Mouse (Mus musculus) adrenal gland, postnatal 25 days (tissue): Measurements from ENCODE around the gene Erp27. TPM values are rescaled to one million over a fixed set of nuclear protein-coding genes. Genes with fewer than 3 reads are reported as not detected.
A peak's percentile ranks its signal among the peaks of the same experiment; 100 is the strongest.
"Not testable (repeated sequence)": the region's sequence is repeated elsewhere in the genome, so short reads cannot be mapped to it uniquely, and the experiment has no call there.

ENCODE experiments used
- DNase-seq: peaks from one replicate; pipeline ENCODE4 v3.0.0; 2021; ENCODE audit warnings: mixed read lengths
- long read RNA-seq: library from polyadenylated mRNA; stranded (forward); transcript quantifications from one replicate; pipeline ENCODE4 v2.0.0, GENCODE M21; 2021
- total RNA-seq: library from RNA; stranded (reverse); gene quantifications from 2 replicates; pipeline ENCODE4 v1.2.3, GENCODE M21; 2021

Gene Erp27
- total RNA-seq, result not detected in 2 replicates
- long read RNA-seq, result 0 reads

- no peak for DNase-seq
These were observed at the start of gene Erp27 for GRCm38 (mm10) chr6:136922080-136922479. Erp27 (minus strand) TSS chr6:136922180.

GRCm38 (mm10) chr6:136968877-136969276 lies 46.9 kb upstream of the Erp27 start:
- DNase-seq, result not testable (repeated sequence)

- DNase-seq, result no peak
These were observed 45.5 kb upstream of the Erp27 start for GRCm38 (mm10) chr6:136967466-136967865.

DNA sequence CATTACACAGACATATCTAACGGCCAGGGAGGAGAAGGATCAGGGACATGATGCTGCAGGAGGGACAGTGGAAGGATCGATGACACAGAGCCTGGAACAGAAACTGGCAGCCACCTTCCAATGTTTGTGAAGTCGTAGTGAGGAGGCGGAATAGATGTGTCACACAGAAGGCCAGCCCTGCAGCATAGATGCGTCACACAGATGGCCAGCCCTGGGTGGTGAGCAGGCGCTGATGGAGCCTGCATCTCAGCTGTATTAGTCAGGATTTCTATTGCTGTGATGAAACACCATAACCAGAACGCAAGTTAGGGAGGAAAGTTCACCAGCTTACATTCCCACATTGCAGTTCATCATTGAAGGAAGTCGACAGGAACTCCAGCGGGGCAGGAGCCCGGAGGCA lies 43.9 kb upstream of the Erp27 start:
- peak; percentile 20 for DNase-seq

GRCm38 (mm10) chr6:136964609-136965510 lies 42.9 kb upstream of the Erp27 start:
- no peak for DNase-seq

- no peak for DNase-seq
These were observed 41.0 kb upstream of the Erp27 start for GRCm38 (mm10) chr6:136962957-136963356.

DNA sequence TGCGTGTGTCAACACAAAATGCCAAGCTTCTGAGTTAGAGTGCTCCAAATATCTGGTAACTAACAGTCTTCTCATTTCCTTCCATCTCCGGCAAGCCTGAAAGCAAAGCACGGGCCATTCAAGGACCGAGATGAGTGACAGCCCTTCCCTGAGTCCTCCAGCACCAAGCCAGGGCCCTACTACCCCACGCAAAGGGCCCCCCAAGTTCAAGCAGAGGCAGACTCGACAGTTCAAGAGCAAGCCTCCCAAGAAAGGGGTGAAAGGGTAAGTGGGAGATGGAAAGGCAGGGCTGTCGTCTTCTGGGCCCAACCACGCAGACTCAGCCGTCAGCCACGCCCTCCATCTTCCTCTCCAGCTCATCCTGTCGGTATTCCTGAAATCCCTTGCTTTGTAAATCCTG lies 37.2 kb upstream of the Erp27 start:
- no peak for DNase-seq

DNA sequence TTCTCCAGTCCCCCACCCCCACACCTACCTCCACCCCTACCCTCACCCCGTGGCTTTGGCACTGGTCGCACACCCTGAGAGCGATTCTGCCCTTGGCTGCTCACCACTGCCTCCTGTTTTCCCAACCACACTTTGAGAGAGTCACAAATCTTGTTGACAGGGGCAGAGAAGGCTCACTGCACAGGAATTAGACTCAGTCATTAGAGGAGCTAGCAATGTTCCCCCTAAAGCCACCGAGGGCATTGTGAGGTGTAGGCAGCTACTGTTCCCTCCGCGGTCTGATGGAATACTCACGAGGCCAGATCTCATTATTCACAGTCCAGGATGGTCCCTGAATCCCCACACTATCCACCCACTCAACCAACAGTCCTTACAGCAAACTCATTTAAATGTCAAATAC lies 35.1 kb upstream of the Erp27 start:
- DNase-seq, result no peak

- DNase-seq, result no peak
These were observed 33.3 kb upstream of the Erp27 start for GRCm38 (mm10) chr6:136955240-136955639.

GRCm38 (mm10) chr6:136954715-136955114 lies 32.7 kb upstream of the Erp27 start:
- no peak for DNase-seq

DNA sequence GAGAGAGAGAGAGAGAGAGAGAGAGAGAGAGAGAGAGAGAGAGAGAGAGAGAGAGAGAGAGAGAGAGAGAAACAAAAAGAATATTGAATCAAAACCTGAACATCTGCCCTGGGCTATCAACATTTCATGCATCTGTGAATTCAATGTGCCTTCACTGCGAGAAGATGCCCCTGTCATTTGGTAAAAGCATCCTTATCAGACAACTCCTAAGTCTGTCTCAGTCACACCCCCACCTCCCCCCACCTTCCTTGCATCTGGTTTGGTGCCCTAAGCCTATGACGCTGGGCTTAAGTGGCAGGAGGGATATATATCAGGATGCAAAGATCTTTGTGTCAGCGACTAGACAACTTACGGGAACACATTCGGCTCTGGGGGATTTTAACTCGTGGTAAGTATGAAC lies 32.2 kb upstream of the Erp27 start:
- no peak for DNase-seq

- no peak for DNase-seq
These were observed 30.9 kb upstream of the Erp27 start for GRCm38 (mm10) chr6:136952930-136953329.

- no peak for DNase-seq
These were observed 28.2 kb upstream of the Erp27 start for GRCm38 (mm10) chr6:136950171-136950570.

DNA sequence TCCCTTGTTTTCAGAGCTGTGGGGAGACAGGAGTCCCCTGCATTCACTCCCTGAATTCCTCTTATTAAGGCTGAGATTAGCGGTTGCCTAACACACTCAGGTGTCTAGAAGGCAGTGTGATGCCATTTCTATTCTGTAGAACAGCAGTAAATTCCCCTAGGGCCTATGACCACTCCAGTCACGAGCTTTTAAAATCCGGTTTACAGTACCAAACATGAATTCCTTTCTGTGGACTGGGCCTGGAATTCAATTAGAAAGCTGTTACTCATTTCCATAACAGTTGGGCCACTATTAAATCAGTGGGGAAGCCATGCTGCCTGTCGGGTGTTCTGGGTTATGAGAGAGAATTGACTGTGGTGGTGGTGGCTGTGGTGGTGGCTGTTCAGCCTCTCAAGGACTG lies 25.7 kb upstream of the Erp27 start:
- DNase-seq, result no peak

DNA sequence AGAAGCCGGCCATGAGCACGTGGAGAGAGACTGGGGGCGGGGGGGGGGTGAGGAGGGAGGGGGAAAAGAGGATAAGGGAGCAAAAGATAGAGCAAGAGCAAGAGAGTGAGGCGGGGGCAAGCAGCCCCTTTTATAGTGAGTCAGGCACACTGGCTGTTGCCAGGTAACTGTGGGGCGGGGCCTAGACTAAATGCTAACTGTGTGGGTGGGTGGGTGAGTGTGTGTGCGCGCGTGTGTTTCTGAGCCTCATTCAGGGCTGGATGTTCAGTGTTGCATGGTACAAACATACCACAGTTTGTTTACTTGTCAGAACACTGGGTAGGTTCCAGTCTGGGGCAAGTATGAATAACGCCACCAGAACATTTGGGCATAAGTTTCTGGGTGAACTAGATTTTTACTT lies 25.0 kb upstream of the Erp27 start:
- no peak for DNase-seq

GRCm38 (mm10) chr6:136946241-136946640 lies 24.3 kb upstream of the Erp27 start:
- DNase-seq, result no peak

DNA sequence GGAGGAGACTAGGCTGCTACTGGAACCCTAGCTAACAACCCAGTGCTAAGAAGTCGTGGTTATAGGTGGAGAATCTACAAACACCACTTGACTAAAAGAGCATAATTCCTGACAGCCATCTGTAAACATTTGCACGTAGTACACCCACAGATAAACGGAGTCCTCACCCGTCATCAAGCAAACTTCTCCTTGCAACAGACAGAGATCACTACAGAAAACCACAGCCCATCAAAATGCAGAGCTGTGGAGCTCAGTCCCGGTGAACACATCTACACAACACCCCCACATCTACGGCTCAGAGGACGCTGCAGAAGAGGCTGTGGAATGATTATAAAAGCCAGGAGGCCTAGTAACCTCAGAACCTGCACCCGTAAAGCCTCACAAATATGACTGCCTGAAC lies 22.5 kb upstream of the Erp27 start:
- no peak for DNase-seq

- DNase-seq, result no peak
These were observed 21.4 kb upstream of the Erp27 start for GRCm38 (mm10) chr6:136943392-136943791.

DNA sequence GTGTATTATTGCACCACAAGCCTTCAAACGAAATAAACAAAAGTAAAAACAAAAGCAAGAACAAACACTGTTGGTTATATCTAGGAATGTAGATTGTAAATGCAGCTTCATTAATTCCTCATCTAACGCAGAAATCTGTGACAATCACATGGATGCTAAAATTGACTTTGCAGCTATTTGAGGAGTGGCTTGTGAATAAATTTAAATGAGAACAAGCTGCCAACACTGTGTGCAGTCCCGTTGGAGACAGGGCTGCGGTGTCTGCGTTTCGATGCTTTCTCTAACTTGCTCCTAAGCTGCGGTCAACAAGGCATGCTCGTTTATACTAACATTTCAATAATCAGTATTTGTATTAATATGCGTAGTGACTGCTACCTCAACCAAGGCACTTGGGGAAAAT lies 20.3 kb upstream of the Erp27 start:
- no peak for DNase-seq

GRCm38 (mm10) chr6:136941051-136942021 lies 19.4 kb upstream of the Erp27 start, which contains the start of gene Arhgdib:
Arhgdib (minus strand) TSS chr6:136941899.
- DNase-seq, result no peak

DNA sequence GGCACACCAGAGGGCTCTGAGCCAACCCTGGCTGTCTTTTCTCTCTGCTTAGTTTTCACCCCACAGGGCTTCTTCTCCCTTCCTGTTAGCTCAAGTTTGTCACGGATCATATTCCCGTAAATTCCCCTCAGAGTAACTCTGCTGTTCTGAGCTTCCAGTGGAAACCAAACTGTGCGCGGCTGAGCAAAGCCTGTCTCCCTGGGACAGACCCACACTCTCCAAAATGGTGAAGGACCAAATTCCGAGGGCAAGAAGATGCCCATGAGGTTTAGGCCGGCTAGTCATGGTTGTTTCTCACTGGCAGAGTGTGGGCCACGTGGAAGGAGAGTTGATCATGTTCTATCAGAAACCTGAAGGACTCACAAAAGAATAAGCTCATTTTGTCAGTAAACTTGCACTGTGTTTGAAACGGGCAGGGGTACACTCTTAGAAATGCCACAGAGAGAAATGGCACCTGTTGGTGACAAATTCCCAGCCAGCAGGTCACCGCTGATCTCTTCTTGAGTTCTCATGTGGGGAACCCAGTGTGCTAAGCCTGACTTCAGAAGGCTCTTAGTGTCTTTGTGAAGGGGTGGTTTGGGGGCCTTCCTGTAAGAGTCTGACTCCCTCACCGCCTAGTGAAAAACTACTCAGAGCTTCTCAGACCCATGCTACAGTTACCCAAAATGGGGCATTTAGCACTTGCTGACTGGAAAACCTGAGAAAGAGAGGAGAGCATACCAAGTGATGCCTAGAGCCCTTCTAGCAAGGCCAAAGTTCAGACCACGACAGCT lies 18.4 kb upstream of the Erp27 start:
- DNase-seq, result no peak
